Mouse (Mus musculus): ENCODE measurements around the gene Cryge. TPM values are rescaled to one million over a fixed set of nuclear protein-coding genes. Genes with fewer than 3 reads are reported as not detected.

The Cryge gene
- polyA plus RNA-seq, 1 experiment from 2014 or later, result not detected

DNA sequence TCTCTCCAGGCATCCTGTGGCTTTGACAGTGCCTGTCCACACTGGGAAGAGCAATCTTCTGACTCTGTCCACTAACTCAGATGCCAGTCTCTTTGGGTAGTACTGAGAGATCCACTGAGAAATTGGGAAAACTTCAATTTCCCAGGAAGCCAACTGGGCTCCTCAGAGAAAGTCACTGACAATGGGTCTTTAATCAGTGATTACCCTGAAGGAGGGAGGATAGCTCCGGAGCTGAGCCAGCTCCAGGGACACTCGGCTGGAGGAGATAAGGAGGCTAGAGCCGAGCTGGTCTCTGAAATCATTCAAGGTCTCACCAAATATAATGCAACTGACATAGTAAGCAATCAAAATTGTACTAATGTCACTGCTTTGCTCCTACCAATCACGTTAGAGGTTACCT lies 46.4 kb downstream of the Cryge start:
- H3K4me1 ChIP-seq (ENCODE audit: insufficient read depth), result no peaks in the 10 kb centered on the region
- DNase-seq, result no peak
- H3K9me3 ChIP-seq (ENCODE audit: low read length), result no peaks in the 10 kb centered on the region
- TF ChIP-seq CTCF (IDR thresholded peaks at IDR 0.05; ENCODE audit: low read depth) (no peak), EP300 (IDR thresholded peaks at IDR 0.05; ENCODE audit: low read depth) (no peak)
- H3K27me3 ChIP-seq (ENCODE audit: insufficient read depth, low read length), result no peaks in the 10 kb centered on the region
- no peak for ATAC-seq
- no peaks in the 10 kb centered on the region for H3K36me3 ChIP-seq (replicated peaks; ENCODE audit: insufficient read depth, low read length)
- H3K4me2 ChIP-seq (ENCODE audit: low read depth, low read length), result no peak overlapping the region
- no peak overlapping the region for H3K27ac ChIP-seq (ENCODE audit: low read depth)
- no peak overlapping the region for H3K9ac ChIP-seq (replicated peaks)
- no peak overlapping the region for H3K4me3 ChIP-seq (ENCODE audit: low read depth, low read length)
- 63% methylated on average over 4 of the region's 4 CpGs for WGBS (ENCODE audit: insufficient replicate concordance)

Other genes with a start within 250 kb of the Cryge start
- gene Plekhm3, start 94.3 kb downstream of the Cryge start, polyA plus RNA-seq (2015; fragmentation: Nextera tagmentation; extraction: Ambion mirVana), result 1.1 and 1.4 TPM in 2 replicates
- gene Akr1cl, start 18.4 kb downstream of the Cryge start, polyA plus RNA-seq (2015; fragmentation: Nextera tagmentation; extraction: Ambion mirVana), result not detected in 2 replicates
- not detected in 2 replicates for gene Crygd, start 12.3 kb upstream of the Cryge start, polyA plus RNA-seq (2015; fragmentation: Nextera tagmentation; extraction: Ambion mirVana)
- gene Crygc, start 22.5 kb upstream of the Cryge start, polyA plus RNA-seq (2015; fragmentation: Nextera tagmentation; extraction: Ambion mirVana), result not detected in 2 replicates
- not detected in 2 replicates for gene Crygb, start 31.1 kb upstream of the Cryge start, polyA plus RNA-seq (2015; fragmentation: Nextera tagmentation; extraction: Ambion mirVana)
- gene Cryga, start 52.2 kb upstream of the Cryge start, polyA plus RNA-seq (2015; fragmentation: Nextera tagmentation; extraction: Ambion mirVana), result not detected in 2 replicates
- gene Gm28845, start 68.4 kb upstream of the Cryge start, polyA plus RNA-seq (2015; fragmentation: Nextera tagmentation; extraction: Ambion mirVana), result not detected in 2 replicates
- gene D630023F18Rik, start 72.1 kb upstream of the Cryge start, polyA plus RNA-seq (2015; fragmentation: Nextera tagmentation; extraction: Ambion mirVana), result 0.12 and 0.19 TPM in 2 replicates
- 120 and 121 TPM in 2 replicates for gene Idh1, start 135.4 kb upstream of the Cryge start, polyA plus RNA-seq (2015; fragmentation: Nextera tagmentation; extraction: Ambion mirVana)
- gene Pikfyve, start 135.5 kb upstream of the Cryge start, polyA plus RNA-seq (2015; fragmentation: Nextera tagmentation; extraction: Ambion mirVana), result 3.4 and 3.6 TPM in 2 replicates
- 0.06 and 0.07 TPM in 2 replicates for gene Pth2r, start 230.9 kb upstream of the Cryge start, polyA plus RNA-seq (2015; fragmentation: Nextera tagmentation; extraction: Ambion mirVana)